Mouse (Mus musculus): ENCODE data around the gene Twistnb.

GRCm38 (mm10) chr12:33388842-33389241 lies 40.6 kb upstream of the Twistnb start:
- TF ChIP-seq CTCF (IDR thresholded peaks at IDR 0.05; ENCODE audit: low read depth) (peak; percentile 91), EP300 (IDR thresholded peaks at IDR 0.05; ENCODE audit: low read depth) (no peak)
